Mouse (Mus musculus) cerebellum, adult 2 months (tissue): ENCODE results near the gene Pacrg.

ENCODE experiments used
- CTCF ChIP-seq: fragments of 200-500 bp; IDR thresholded peaks from 2 replicates; pipeline ENCODE4 v1.5.1; 2011; ENCODE audit warnings: low read depth, mild to moderate bottlenecking, control low read depth, low read length, moderate library complexity, borderline replicate concordance; ENCODE audit not compliant: insufficient read depth
- POLR2A ChIP-seq: fragments of 200-500 bp; IDR thresholded peaks from 2 replicates; pipeline ENCODE4 v1.6.1; 2011; ENCODE audit warnings: low read length, control low read depth, borderline replicate concordance; ENCODE audit not compliant: insufficient read depth

DNA sequence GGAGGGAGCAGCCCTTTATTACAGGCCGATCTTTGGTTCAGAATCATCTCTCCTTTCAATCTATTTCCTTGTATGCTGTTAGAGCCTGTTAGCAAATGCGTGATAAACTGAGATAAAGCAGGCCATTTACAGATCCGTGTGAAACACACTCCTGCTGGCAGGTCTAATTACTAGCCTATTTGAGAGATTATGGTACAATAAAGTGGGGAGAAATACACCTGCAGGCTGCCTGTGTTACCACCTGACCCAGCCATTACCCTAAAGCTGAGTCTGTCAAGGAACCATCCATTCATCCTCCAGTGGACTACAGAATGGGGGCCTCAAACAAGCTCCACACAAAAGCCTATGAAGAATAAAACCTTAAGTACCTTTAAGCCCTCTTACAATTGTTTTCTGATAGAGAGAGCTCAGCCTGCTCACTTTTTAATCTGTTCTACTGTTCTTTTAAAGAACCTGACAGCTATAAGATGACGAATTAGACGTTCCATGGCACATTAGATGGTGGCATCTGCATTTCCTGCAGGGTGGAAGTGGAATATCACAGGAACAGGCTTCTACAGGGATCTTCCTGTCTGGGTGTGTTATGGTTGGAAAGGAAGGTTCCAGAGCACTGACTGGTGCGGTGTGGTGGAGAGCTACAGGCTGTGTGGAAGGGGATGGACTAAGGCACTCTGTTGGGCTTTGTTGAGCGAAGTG, 422.4 kb downstream of the Pacrg start:
- TF ChIP-seq CTCF, result no peak
- no peak for TF ChIP-seq POLR2A
